ENCODE assay signal across 25 mouse cellular contexts in genomic region chr6:113368577-113368976, GRCm38 (mm10). TPM values are rescaled to one million over a fixed set of nuclear protein-coding genes. Genes with fewer than 3 reads are reported as not detected.
A peak's percentile ranks its signal among the peaks of the same experiment; 100 is the strongest.
DNase-seq lines count a peak whose midpoint lies in the region; ATAC-seq and TF ChIP-seq lines count a peak whose summit lies in the region.
"Had no signal": no experiment of that assay in that cellular context is flagged by ENCODE, and none has a peak within 500 bp of the region (broad histone marks: within the 10 kb centered on the region; RNA-seq: fewer than 3 reads in every experiment).

No protein-coding gene starts in this region.

- H3K9me3 ChIP-seq in hindbrain, postnatal 0 days (ENCODE audit: low read length), result no peaks in the 10 kb centered on the region
- no peaks in the 10 kb centered on the region for H3K9me3 ChIP-seq in hindbrain, embryonic 12.5 days (replicated peaks)
- H3K9me3 ChIP-seq in midbrain, embryonic 12.5 days, result no peaks in the 10 kb centered on the region
- no peaks in the 10 kb centered on the region for H3K9me3 ChIP-seq in midbrain, embryonic 13.5 days
- H3K9me3 ChIP-seq in ES-E14 (ENCODE audit: control insufficient read depth, insufficient read depth, low read depth, low read length), result no peaks in the 10 kb centered on the region
- H3K9me3 ChIP-seq: heart, embryonic 12.5 days; liver, embryonic 12.5 days had no signal

- in situ Hi-C loops in ES-E14 (cut with MboI; ENCODE audit: low sequenced_read_pairs in 2 of 2, unreplicated experiment in 2 of 2), result no loop called here

- no peak overlapping the region for H3K9ac ChIP-seq in hindbrain, postnatal 0 days (replicated peaks; ENCODE audit: low read length)
- no peak overlapping the region for H3K9ac ChIP-seq in hindbrain, embryonic 12.5 days
- H3K9ac ChIP-seq in midbrain, embryonic 12.5 days (replicated peaks), result no peak overlapping the region
- no peak overlapping the region for H3K9ac ChIP-seq in midbrain, embryonic 13.5 days (replicated peaks)
- H3K9ac ChIP-seq in ES-E14 (ENCODE audit: insufficient read depth, low read depth, low read length, poor library complexity, severe bottlenecking), result peak overlapping the region; percentile 56; the same call in 1 of the 2 replicates
- H3K9ac ChIP-seq: heart, embryonic 12.5 days; liver, embryonic 12.5 days; liver, postnatal 0 days had no signal

- peaks cover 59% of the 10 kb centered on the region for H3K36me3 ChIP-seq in hindbrain, postnatal 0 days (ENCODE audit: insufficient read depth, low read length)
- H3K36me3 ChIP-seq in hindbrain, embryonic 12.5 days, result peaks cover 62% of the 10 kb centered on the region
- H3K36me3 ChIP-seq in midbrain, embryonic 12.5 days, result peaks cover 69% of the 10 kb centered on the region
- peaks cover 70% of the 10 kb centered on the region for H3K36me3 ChIP-seq in midbrain, embryonic 13.5 days
- H3K36me3 ChIP-seq in ES-E14 (ENCODE audit: control insufficient read depth, insufficient read depth, low read length, poor library complexity, severe bottlenecking), result peaks cover 36% of the 10 kb centered on the region

- WGBS in hindbrain, postnatal 0 days, result 65% methylated on average over 5 of the region's 5 CpGs
- WGBS in hindbrain, embryonic 12.5 days, result 83% methylated on average over 5 of the region's 5 CpGs
- 82% methylated on average over 5 of the region's 5 CpGs for WGBS in midbrain, embryonic 12.5 days
- WGBS in midbrain, embryonic 13.5 days, result 81% methylated on average over 5 of the region's 5 CpGs

- H3K27ac ChIP-seq in hindbrain, postnatal 0 days, result no peak overlapping the region
- H3K27ac ChIP-seq in hindbrain, embryonic 12.5 days, result no peak overlapping the region
- 0 out of 2 replicates have a peak overlapping the region, but pooled peaks have one; percentile 35 for H3K27ac ChIP-seq in midbrain, embryonic 12.5 days (replicated peaks)
- no peak overlapping the region for H3K27ac ChIP-seq in midbrain, embryonic 13.5 days
- peak overlapping the region; percentile 54; the same call in 1 of the 2 replicates for H3K27ac ChIP-seq in ES-E14 (ENCODE audit: insufficient read depth, low read depth, low read length, poor library complexity, severe bottlenecking)

- no peaks in the 10 kb centered on the region for H3K4me1 ChIP-seq in hindbrain, postnatal 0 days (ENCODE audit: insufficient read depth, low read length)
- no peaks in the 10 kb centered on the region for H3K4me1 ChIP-seq in hindbrain, embryonic 12.5 days
- no peaks in the 10 kb centered on the region for H3K4me1 ChIP-seq in midbrain, embryonic 12.5 days
- H3K4me1 ChIP-seq in midbrain, embryonic 13.5 days (replicated peaks), result no peaks in the 10 kb centered on the region
- peaks cover 6 to 15% of the 10 kb centered on the region in 2 experiments; a peak in 3 of 4 replicates for H3K4me1 ChIP-seq in ES-E14 (ENCODE audit: control insufficient read depth in 2 of 2, insufficient read depth in 2 of 2, low read length in 2 of 2, poor library complexity in 1 of 2)
- H3K4me1 ChIP-seq: heart, embryonic 12.5 days had no signal

- ATAC-seq in hindbrain, postnatal 0 days, result peak; percentile 68
- ATAC-seq in hindbrain, embryonic 12.5 days (ENCODE audit: low FRiP score), result no peak
- no peak for ATAC-seq in midbrain, embryonic 12.5 days (ENCODE audit: low FRiP score, low read depth)
- ATAC-seq in midbrain, embryonic 13.5 days, result no peak
- ATAC-seq: forebrain, embryonic 14.5 days; liver, embryonic 12.5 days; liver, postnatal 0 days; Patski had no signal

- peak; percentile 31 for DNase-seq in hindbrain, postnatal 0 days (ENCODE audit: low spot score)
- no peak for DNase-seq in ES-E14 (ENCODE audit: low read depth, low spot score)
- DNase-seq in layer of hippocampus, postnatal 25 days (ENCODE audit: extremely low spot score in 1 of 2, low spot score in 1 of 2), result no peak
- DNase-seq: adrenal gland, postnatal 10 days; B cell, adult 2 months; cerebellum, adult 8-10 months; cerebellum, postnatal 25 days; gastrocnemius, postnatal 25 days; heart, adult 18-20 months; heart, postnatal 4 days; kidney, adult 18-20 months; kidney, postnatal 4 days; layer of hippocampus, postnatal 36 days; left cerebral cortex, postnatal 4 days; liver, postnatal 0 days; lung, postnatal 36 days; midbrain, embryonic 14.5 days; right cerebral cortex, postnatal 4 days had no signal

- no peak overlapping the region for H3K4me3 ChIP-seq in hindbrain, postnatal 0 days (ENCODE audit: low read length)
- H3K4me3 ChIP-seq in hindbrain, embryonic 12.5 days, result no peak overlapping the region
- H3K4me3 ChIP-seq in midbrain, embryonic 12.5 days, result no peak overlapping the region
- no peak overlapping the region for H3K4me3 ChIP-seq in midbrain, embryonic 13.5 days (replicated peaks)
- H3K4me3 ChIP-seq in ES-E14 (ENCODE audit: insufficient read depth in 1 of 2, low read depth in 1 of 2, low read length in 2 of 2, poor library complexity in 1 of 2, severe bottlenecking in 1 of 2), result no peak overlapping the region
- H3K4me3 ChIP-seq: heart, embryonic 12.5 days; liver, embryonic 12.5 days had no signal

- no peaks in the 10 kb centered on the region for H3K27me3 ChIP-seq in hindbrain, postnatal 0 days (ENCODE audit: insufficient read depth, low read length)
- H3K27me3 ChIP-seq in hindbrain, embryonic 12.5 days, result no peaks in the 10 kb centered on the region
- H3K27me3 ChIP-seq in midbrain, embryonic 12.5 days, result no peaks in the 10 kb centered on the region
- H3K27me3 ChIP-seq in midbrain, embryonic 13.5 days, result no peaks in the 10 kb centered on the region
- H3K27me3 ChIP-seq: heart, embryonic 12.5 days; liver, embryonic 12.5 days; Patski had no signal

- no peak for TF ChIP-seq CTCF in hindbrain, postnatal 0 days (IDR thresholded peaks at IDR 0.05; ENCODE audit: low read depth)

- H3K4me2 ChIP-seq in hindbrain, postnatal 0 days (ENCODE audit: low read depth, low read length), result no peak overlapping the region
- H3K4me2 ChIP-seq in hindbrain, embryonic 12.5 days (replicated peaks), result no peak overlapping the region
- H3K4me2 ChIP-seq in midbrain, embryonic 12.5 days (replicated peaks), result no peak overlapping the region
- no peak overlapping the region for H3K4me2 ChIP-seq in midbrain, embryonic 13.5 days (replicated peaks)
- H3K4me2 ChIP-seq: heart, embryonic 12.5 days; liver, embryonic 12.5 days had no signal

TF ChIP-seq in ES-E14, 5 proteins besides CTCF, POLR2A, EP300 and RAD21:
- TF ChIP-seq HCFC1 (IDR thresholded peaks at IDR 0.05; ENCODE audit: borderline replicate concordance, insufficient read depth, low read length) (no peak), ZNF384 (IDR thresholded peaks at IDR 0.05; ENCODE audit: low read depth, low read length) (no peak), CHD2 (IDR thresholded peaks at IDR 0.05; ENCODE audit: low read depth, low read length) (no peak), ZC3H11A (IDR thresholded peaks at IDR 0.05; ENCODE audit: borderline replicate concordance, low read depth, low read length) (no peak)

RNA-seq across cellular contexts. Expression of gene Tada3, which starts 9.1 kb away (rescaled TPM):
- total RNA-seq in hindbrain, postnatal 0 days (2014; rRNA removed), result 26.2 and 33.1 TPM in 2 replicates
- polyA plus RNA-seq in hindbrain, postnatal 0 days (2015; fragmentation: Nextera tagmentation; extraction: Ambion mirVana), result 57.5 and 61.8 TPM in 2 replicates
- polyA plus RNA-seq in hindbrain, embryonic 12.5 days (2016; fragmentation: Nextera tagmentation; extraction: Ambion mirVana), result 64.5 and 66.0 TPM in 2 replicates
- 63.2 and 64.5 TPM in 2 replicates for polyA plus RNA-seq in midbrain, embryonic 12.5 days (2016; fragmentation: Nextera tagmentation; extraction: Ambion mirVana)
- polyA plus RNA-seq in midbrain, embryonic 13.5 days (2015; fragmentation: Nextera tagmentation; extraction: Ambion mirVana), result 64.5 and 74.7 TPM in 2 replicates
- total RNA-seq in ES-E14 (2012; rRNA removed), result 31.7 and 35.3 TPM in 2 replicates
- 10 to 100 TPM; 50.1 to 53.2 TPM for total RNA-seq in layer of hippocampus, postnatal 25 days (2021)

RNA-seq across cellular contexts. Expression of gene Arpc4, which starts 9.3 kb away (rescaled TPM):
- 178 and 195 TPM in 2 replicates for total RNA-seq in hindbrain, postnatal 0 days (2014; rRNA removed)
- polyA plus RNA-seq in hindbrain, postnatal 0 days (2015; fragmentation: Nextera tagmentation; extraction: Ambion mirVana), result 475 and 479 TPM in 2 replicates
- polyA plus RNA-seq in hindbrain, embryonic 12.5 days (2016; fragmentation: Nextera tagmentation; extraction: Ambion mirVana), result 363 and 371 TPM in 2 replicates
- 332 and 360 TPM in 2 replicates for polyA plus RNA-seq in midbrain, embryonic 12.5 days (2016; fragmentation: Nextera tagmentation; extraction: Ambion mirVana)
- polyA plus RNA-seq in midbrain, embryonic 13.5 days (2015; fragmentation: Nextera tagmentation; extraction: Ambion mirVana), result 393 and 407 TPM in 2 replicates
- 217 and 227 TPM in 2 replicates for total RNA-seq in ES-E14 (2012; rRNA removed)
- 100 to 1,000 TPM; 320 to 364 TPM for total RNA-seq in layer of hippocampus, postnatal 25 days (2021)

RNA-seq across cellular contexts. Expression of gene Ttll3, which starts 20.5 kb away (rescaled TPM):
- total RNA-seq in hindbrain, postnatal 0 days (2014; rRNA removed), result 11.9 and 13.1 TPM in 2 replicates
- polyA plus RNA-seq in hindbrain, postnatal 0 days (2015; fragmentation: Nextera tagmentation; extraction: Ambion mirVana), result 10.3 and 11.6 TPM in 2 replicates
- polyA plus RNA-seq in hindbrain, embryonic 12.5 days (2016; fragmentation: Nextera tagmentation; extraction: Ambion mirVana), result 8.0 and 8.9 TPM in 2 replicates
- 6.3 and 7.9 TPM in 2 replicates for polyA plus RNA-seq in midbrain, embryonic 12.5 days (2016; fragmentation: Nextera tagmentation; extraction: Ambion mirVana)
- 10.8 and 11.4 TPM in 2 replicates for polyA plus RNA-seq in midbrain, embryonic 13.5 days (2015; fragmentation: Nextera tagmentation; extraction: Ambion mirVana)
- 5.3 and 6.9 TPM in 2 replicates for total RNA-seq in ES-E14 (2012; rRNA removed)
- 10 to 100 TPM; 13.1 to 20.7 TPM for total RNA-seq in layer of hippocampus, postnatal 25 days (2021)

RNA-seq across cellular contexts. Expression of gene Camk1, which starts 24.8 kb away (rescaled TPM):
- 96.5 and 105 TPM in 2 replicates for total RNA-seq in hindbrain, postnatal 0 days (2014; rRNA removed)
- polyA plus RNA-seq in hindbrain, postnatal 0 days (2015; fragmentation: Nextera tagmentation; extraction: Ambion mirVana), result 109 and 111 TPM in 2 replicates
- polyA plus RNA-seq in hindbrain, embryonic 12.5 days (2016; fragmentation: Nextera tagmentation; extraction: Ambion mirVana), result 72.5 and 78.4 TPM in 2 replicates
- 66.5 and 67.4 TPM in 2 replicates for polyA plus RNA-seq in midbrain, embryonic 12.5 days (2016; fragmentation: Nextera tagmentation; extraction: Ambion mirVana)
- 79.4 and 81.4 TPM in 2 replicates for polyA plus RNA-seq in midbrain, embryonic 13.5 days (2015; fragmentation: Nextera tagmentation; extraction: Ambion mirVana)
- total RNA-seq in ES-E14 (2012; rRNA removed), result 8.5 and 9.4 TPM in 2 replicates
- total RNA-seq in layer of hippocampus, postnatal 25 days (2021), result 10 to 100 TPM; 46.7 to 51.6 TPM

RNA-seq across cellular contexts. Expression of gene Ogg1, which starts 41.8 kb away (rescaled TPM):
- total RNA-seq in hindbrain, postnatal 0 days (2014; rRNA removed), result 14.6 and 17.9 TPM in 2 replicates
- 8.6 and 8.9 TPM in 2 replicates for polyA plus RNA-seq in hindbrain, postnatal 0 days (2015; fragmentation: Nextera tagmentation; extraction: Ambion mirVana)
- polyA plus RNA-seq in hindbrain, embryonic 12.5 days (2016; fragmentation: Nextera tagmentation; extraction: Ambion mirVana), result 11.1 and 12.0 TPM in 2 replicates
- polyA plus RNA-seq in midbrain, embryonic 12.5 days (2016; fragmentation: Nextera tagmentation; extraction: Ambion mirVana), result 11.7 and 13.6 TPM in 2 replicates
- polyA plus RNA-seq in midbrain, embryonic 13.5 days (2015; fragmentation: Nextera tagmentation; extraction: Ambion mirVana), result 9.5 and 9.9 TPM in 2 replicates
- total RNA-seq in ES-E14 (2012; rRNA removed), result 11.9 and 13.0 TPM in 2 replicates
- 1 to 10 TPM; 7.8 to 8.2 TPM for total RNA-seq in layer of hippocampus, postnatal 25 days (2021)

Comparison
In these comparisons a context has a peak if more than half of its experiments do, and no peak if none do; other contexts are left out.
1. H3K27ac ChIP-seq: peak in midbrain, embryonic 12.5 days (single experiment) and ES-E14 (single experiment); none in hindbrain, postnatal 0 days (single experiment), hindbrain, embryonic 12.5 days (single experiment) and midbrain, embryonic 13.5 days (single experiment).